Mouse (Mus musculus) lung, postnatal 25 days (tissue): Measurements from ENCODE around the gene Pex19.

Source experiments
- DNase-seq: peaks from one replicate; pipeline ENCODE4 v3.0.0; 2022; ENCODE audit warnings: low spot score

The Pex19 gene

DNA sequence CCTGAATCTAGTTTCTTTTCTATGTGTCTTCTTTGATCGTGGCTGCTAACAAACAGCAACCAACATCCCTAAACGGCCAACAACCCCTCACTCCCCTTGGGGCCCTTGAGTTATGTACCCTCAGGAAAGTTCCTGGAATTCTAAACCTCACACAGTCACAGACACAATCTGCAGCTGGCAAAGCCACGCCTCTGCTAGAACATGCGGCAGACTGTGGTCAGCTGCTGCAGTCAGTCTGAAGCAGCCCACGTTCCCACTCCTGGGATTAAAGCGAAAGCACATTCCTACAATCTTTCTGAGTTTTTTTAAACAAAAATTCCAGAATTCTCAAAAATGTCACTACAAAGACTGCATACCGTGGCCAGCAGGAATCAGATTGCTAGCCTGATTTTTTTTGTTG is 7.0 kb downstream of the Pex19 start:
- DNase-seq, result no peak

DNA sequence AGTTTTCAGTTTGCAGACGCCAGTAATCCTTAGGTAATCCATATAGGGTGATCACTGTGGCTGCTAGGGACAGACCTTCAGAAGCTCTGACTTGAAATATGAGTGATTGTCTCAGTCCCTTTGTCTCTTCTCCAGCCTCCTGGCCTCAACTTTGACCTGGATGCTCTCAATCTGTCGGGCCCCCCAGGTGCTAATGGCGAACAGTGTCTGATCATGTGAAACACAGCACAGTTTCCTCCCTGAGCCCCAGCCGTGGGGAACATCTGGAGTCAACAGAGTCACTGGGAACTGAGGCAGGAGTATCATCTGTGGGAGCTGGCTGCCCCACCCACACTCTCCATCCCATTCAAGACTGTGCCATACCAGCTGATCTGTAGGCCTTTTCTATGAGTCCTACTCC is 7.5 kb downstream of the Pex19 start:
- DNase-seq, result no peak

DNA sequence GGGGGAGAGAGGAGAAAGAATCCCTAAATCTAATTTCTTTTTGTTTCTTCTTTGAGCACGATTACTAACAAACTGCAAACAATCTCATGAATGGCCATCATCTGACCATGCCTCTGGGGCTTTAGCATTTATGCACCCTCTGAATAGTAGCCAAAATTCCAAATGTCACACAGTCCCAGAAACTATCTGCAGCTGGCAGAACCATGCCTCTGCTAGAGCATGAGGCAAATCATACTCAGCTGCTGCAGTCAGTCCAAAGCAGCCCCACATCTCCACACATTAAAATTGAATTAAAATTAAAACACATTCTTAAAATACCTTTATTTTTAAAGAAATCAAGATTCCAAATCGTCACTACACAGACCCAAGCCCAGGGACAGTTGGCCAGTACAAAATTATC is 13.6 kb downstream of the Pex19 start:
- DNase-seq, result no peak

DNA sequence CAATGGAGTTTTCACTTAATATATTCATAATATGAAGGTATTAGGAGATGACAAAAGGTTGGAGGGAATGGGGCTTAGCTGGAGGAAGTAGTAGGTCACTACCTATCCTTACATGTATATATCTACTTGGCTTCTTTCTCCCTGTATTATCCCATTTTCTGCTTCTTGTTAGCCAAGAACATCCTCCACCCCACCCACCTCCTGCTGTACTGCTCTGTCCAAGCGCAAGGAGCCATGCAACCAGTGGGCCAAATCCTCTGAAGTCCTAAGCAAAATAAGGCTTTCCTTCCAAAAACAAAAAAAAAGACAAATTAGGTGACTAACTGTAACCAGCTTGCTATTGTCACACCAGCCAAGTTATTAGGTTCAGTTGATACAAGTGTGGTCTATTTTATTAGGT is 14.3 kb downstream of the Pex19 start:
- DNase-seq, result no peak

DNA sequence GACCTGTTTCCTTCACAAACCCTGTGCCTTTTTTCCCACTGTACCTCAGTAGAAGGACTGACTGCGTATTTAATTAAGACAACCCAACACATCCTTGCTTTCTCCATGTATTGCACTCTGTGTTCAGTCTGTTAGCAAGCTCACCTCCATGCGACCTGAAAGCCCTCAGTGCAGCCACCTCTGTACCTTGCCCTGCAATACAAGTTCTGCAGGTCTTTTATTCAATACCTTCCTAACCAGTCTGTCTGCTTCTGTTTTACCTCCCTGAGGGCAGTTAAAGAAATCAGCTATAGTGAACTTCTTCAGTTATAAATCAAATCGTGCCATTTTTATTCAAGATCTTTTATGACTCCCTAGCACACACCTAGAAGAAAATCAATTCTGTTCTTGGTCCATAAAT is 15.0 kb downstream of the Pex19 start:
- no peak for DNase-seq

DNA sequence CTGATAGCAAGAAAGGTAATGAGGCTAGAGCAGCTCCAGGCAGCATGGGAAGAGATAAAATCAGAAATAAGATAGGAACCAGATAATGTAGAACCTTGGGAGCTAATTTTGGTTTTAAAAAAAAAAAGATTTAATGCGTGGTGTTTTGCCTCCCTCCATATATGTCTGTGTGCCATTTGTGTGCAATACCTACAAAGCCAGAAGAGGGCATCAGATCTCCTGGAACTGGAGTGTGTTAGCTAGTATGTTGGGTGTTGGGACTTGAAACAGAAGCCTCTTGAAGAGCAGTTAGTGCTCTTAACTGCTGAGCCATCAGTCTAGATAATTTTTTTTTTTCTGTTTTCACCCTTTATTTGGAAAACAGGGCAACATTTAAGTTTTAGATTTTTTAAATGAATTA is 17.0 kb downstream of the Pex19 start:
- peak; percentile 84 for DNase-seq

DNA sequence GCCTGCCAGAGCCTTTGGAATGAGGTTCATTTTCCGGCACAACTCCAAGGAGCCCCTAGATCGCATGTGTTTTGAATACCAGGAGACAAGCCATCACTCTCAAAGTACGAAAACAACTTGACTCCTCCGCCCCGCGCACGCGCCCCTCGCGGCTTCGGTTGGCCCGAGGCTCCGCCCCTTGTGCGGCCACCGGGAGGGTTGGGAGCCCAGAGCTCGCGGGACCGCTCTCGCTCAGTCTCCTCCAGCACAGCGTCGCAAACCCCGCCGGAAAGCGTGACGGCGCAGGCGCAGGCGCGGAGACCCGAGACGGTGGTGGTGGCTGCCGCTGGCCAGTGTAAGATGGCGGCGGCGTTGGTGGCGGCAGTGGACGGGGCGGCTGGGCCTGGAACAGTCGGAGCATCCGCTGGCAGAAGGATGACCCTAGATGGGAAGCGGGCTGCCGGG is 21.3 kb downstream of the Pex19 start, which contains the start of gene Dcaf8:
Gene Dcaf8 (plus strand): TSS at position 250 of the 444 bp plus-strand sequence.
- DNase-seq, result peak; percentile 98

DNA sequence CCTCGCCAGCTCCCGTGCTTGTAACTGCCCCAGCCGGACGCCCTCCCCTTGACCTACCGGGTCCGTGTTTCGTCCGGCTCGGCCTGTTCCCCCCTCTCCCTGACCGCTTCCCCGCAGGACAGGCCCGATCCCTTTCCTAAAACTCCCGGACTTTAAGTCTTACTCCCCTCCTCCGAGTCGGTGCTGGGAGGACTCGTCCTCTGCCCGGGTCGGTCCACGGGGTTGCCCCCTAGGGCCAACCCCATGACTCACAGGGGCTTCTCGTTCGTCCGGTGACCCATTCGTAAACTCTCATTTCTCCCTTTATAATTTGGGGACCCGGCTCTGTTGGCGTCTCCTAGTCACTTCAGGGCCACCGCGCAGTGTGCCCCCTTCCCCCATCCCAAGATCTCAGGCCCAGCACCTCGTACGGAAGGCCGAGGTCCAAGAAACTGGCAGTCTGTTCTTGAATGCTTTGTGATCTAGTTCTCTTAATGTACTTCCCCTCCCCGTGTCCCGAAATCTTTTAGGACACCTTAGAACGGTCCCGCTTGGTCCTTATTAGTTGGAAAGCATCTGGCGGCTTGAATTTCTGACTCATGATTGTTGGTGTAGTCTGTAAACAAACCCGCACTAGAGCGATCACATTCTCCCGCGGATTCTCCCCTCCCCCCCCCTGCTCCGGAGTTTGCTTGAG is 21.9 kb downstream of the Pex19 start:
- peak; percentile 28 for DNase-seq

DNA sequence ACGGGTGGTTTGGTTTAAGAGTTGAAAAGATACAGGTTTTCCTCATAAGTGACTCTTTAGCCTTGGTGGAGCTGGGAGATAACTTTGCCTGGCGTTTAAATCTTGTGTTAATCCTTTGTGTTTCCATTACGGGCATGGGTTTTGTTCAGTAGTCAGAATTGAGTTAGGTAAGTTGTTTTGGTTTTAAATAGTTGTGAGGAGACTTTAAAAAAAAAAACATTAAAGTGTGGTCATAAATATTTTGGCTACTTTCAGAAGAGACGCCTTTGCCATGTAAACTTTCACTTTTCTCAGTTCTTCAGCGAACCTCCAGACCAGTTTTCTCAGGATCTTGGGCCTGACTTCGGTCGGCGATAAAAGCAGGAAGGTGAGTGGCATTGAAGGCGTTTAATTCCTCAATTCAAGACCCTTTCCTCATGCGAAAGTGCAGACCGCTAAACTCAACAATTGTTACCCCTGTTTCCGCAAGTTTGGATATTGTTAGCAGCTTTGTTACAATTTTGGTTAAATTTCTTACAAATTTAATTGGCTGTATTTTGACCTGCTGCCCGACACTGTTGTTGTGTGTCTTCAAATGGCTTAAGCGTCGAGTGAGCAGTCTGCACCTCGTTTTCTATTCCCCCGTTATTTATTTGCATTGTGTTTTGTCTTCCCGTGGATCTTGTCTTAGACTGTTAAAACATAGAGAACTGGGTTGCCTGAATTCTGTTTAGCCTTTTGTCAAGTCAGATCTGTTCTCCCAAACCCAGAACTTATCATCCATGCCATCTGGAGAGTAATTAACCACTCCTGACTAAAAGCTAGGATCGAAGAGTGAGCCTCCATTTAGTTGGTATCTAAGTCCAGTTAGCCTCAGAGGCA is 22.6 kb downstream of the Pex19 start:
- DNase-seq, result peak; percentile 12

DNA sequence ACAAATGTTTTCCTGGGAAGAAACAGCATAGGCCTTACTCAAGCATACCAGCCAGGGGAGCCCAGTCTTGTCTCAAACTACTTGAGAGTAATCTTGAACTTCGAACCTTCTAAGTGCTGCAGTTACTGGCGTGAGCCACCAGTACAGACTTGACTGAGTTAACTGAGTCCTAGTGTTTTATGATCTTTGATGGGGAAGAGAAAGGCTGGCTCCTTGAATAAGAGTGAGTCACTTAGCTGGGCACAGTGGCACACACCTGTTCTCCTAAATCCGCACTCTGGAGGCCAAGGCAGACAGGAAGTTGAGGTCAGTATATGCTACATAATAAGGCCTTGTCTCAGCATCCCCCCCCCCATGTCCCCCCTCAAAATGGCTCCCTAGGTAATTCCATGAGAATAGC is 28.0 kb downstream of the Pex19 start:
- no peak for DNase-seq

DNA sequence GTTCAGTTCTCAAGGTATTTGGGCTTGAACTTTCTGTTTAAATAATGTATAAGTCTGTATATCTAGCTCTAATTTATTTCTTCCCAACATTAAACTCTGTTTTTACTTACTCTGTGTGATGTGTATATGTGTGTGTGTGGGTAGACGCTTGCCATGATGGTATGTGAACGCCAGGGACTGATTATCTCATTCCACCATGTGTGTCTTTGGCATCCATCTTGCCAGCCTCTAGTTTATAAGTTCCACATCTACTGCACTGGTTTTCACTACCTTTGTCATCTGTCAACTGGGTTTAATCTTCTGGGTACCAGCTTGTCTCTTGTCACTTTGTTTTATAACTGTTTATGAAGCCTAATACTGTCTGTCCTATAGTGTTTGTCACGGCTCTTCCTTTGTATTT is 29.0 kb downstream of the Pex19 start:
- no peak for DNase-seq

DNA sequence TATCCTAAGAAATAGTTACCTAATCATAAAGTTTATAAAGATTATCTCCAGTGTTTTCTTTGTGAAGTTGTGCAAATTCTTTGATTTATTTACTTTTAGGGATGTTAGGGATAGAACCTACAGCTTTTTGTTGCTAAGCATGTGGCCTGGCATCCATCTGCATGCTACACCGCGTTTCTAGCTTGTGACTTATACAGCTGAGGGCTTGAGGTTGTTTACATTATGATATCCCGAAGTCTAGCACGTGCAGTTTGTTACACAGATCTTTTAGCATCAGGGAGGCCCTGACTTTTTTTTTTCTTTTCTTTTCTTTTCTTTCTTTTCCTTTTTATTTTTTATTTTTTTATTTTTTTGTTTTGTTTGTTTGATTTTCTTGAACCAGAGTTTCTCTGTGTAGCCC is 33.4 kb downstream of the Pex19 start:
- no peak for DNase-seq

DNA sequence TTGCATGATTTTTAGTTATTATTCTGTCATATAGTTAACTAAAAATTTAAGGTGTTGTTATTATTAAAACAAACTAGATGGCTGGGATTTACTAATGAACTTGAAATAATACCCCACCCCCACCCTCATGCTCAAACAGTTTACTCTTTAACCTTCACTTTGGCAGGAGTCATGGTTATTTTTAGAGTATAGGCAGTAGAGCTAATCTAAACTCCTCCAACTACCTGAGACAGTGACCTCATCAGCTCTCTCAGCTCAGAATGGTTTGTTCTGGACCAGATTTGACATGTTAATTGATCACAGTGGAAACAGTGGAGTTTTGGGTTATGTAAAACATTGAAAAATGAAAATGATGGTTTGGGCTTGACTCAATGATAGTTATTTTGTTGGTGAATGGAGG is 34.0 kb downstream of the Pex19 start:
- DNase-seq, result no peak

DNA sequence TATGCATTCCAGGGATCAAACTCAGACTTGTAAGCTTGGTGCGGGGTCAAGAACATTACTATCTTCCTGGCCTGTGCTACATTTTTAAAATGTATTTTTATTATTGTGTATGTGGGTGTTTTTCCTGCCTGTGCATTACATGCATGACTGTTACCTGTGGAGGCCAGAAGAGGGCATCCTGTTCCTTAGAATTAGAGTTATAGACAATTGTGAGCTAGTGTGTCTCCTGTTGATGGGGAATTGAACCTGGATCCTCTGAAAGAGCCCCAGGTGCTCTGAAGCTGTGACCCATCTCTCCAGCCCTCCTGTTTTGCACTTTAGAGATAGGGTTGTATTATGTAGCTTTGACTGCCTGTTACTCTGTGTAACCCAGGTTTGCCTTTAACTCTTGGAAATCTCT is 35.5 kb downstream of the Pex19 start:
- DNase-seq, result peak; percentile 45

DNA sequence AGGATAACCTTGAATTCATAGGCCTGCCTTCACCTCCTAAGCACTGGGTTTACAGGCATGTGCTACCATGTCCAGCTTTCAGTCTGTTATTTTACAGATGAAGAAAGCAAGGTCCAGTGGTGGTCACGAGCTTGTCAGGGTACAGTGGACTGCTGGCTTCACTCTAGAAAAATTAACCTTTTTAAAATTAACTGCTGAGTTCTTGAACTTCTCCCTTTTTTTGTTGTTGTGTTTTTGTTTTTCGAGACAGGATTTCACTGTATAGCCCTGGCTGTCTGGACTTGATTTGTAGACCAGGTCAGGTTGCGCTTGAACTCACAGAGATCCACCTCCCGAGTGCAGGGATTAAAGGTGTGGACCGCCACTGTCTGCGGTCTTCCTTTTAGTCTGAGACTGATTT is 36.4 kb downstream of the Pex19 start:
- no peak for DNase-seq

DNA sequence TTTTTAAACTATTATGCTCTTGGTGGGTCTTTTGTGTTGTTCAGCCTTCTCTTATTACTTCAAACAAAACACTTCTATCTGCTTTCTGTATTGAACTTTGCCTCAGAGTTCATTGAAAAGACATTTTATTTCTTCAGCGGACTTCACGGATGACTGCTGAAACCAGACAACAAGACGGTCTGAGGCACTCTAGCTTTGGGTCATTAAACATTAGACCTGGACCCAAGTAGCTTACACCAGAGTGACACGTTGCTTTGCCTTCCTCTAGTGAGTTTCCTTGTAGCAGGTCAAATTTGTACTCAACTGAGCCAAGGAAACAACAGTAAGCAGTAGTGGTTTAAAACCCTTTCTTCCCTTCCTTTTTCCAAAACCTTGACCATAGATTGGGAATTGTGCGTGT is 41.4 kb downstream of the Pex19 start:
- DNase-seq, result no peak

DNA sequence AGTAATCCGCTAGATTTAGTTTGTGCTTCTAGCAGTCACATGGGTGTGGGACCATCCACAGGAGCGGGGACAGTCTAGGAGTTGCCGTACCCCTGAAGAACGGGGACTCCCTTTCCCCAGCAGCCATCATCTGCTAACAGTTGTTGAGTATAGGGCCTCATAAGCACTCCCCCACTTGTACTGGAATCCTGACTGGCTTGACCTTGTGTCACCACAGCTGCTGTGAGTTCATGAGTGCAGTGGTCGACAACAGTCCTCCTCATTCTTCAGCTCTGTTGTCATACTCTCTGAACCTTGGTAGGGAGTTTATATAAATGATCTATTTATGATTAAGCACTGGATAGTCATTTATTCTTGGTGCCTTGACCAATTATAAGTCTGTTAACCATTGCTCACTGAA is 43.3 kb downstream of the Pex19 start:
- no peak for DNase-seq

DNA sequence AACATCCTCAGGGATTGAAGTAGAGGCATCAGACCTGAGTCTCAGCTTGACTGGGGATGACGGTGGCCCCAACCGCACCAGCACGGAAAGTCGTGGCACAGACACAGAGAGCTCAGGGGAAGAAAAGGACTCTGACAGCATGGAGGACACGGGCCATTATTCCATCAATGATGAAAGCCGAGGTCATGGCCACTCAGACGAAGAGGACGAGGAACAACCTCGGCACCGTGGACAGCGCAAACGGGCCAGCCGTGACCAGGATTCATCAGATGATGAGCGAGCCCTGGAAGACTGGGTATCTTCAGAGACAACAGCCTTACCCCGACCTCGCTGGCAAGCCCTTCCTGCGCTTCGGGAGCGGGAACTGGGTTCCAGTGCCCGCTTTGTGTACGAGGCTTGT is 45.8 kb downstream of the Pex19 start:
- no peak for DNase-seq

DNA sequence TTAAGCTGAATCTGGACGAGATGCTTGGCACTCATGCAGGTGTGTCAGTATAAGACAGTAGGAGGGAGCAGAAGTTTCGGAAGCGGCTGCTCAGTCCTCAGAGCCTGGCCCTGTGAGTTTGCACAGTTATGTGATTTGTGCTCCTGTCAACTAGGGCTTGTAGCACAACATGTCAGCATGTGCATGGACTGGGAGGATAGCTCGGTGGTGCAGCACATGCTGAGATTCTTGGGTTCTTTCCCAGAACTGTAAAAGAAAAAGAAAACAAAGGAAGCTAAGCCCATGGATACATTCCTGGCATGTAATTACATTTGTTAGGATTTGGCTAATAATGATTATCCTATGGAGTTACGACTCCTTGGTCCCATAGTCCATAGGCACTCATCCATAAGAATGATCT is 46.6 kb downstream of the Pex19 start:
- no peak for DNase-seq

DNA sequence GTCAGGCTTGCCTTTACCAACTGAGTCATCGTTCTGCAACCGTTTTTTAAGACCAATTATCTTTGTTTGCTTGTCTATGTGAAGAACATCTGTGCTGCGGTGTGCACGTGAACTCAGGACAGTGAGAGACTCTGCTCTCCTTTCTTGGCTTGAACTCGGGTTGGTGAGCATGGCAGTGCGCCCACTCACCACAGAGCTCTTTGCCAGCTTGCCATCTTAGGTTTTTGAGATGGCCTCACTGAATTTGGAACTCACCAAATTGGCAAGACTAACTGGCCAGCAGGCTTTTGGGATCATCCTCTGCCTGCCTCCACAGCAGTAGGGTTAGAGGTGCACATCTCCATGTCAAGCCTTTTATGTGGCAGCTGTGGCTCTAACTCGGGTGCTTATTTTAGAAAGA is 51.2 kb downstream of the Pex19 start:
- DNase-seq, result no peak

DNA sequence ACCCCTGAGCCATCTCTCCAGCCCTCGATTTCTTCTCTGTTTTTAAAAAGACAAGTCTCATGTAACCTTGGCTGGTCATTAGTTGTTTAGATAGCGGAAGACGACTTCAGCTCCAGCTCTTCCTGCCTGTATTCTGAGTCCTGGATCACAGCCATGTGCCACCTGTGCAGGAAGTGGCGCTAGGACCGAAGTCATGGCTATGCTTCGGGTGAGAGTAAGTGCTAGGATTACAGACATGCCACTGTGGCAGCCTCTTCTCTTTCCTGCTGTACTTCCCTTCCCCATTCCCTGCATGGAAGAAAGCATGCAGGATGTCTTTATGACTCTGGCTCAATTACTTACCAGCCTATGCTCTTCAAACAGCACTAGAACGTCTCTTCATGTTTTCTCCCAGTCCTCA is 52.5 kb downstream of the Pex19 start:
- DNase-seq, result no peak

DNA sequence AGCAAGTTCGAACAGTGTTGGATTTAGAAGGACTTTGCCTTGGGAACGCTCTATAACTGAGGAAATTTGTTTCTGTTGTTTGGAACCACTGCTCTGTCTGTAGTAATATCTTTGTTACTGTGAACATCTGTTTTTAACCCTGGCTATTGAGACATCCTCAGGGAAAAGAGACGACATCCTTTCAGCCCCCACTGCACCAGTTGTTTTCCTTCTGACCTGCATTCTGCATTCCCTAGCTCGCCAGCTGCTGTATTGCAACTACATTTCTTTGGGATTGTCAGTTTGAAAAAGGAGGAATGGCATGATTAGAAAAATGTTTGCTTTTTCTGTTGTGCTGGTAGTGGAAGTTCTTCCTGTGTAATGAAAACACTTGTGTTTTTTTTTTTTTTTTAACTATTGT is 54.3 kb downstream of the Pex19 start:
- DNase-seq, result no peak

DNA sequence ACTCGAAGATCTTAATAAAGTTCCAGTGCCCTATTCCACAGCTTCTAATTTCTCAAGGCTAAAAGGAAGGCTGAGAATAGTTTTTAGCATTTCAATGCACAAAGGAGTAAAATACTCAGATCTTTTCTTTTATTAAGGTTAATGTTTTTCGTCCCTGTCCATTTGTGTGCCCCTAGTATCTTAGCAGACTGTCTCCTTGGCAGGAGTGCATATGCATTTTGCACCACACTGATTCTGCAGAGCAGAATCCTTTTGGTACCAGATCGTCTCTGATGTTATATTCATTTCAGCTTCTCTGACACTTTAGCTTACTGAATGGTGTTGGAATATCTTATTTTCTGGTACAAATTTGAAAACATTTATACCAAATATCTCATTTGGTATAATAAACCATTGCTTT is 55.2 kb downstream of the Pex19 start:
- DNase-seq, result no peak

DNA sequence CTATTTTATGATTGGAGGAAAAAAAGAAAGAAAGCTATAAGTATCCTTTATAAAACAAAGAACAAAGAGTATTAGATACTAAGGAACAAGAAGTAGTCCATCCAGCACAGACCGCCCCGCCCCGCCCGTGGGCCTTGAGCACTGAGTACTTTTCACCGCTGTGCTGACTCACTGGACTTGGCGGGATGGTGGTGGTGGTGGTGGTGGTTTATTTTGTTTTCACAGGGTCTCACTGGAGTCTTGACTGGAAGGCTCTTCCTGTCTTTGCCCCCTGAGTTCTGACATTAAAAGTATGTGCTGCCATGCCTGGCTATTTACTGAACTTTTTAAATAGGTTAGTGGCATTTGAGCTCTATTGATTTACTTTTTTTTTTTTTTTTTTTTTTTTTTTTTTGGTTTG is 56.5 kb downstream of the Pex19 start:
- no peak for DNase-seq
